Comparison of ENCODE assay signal across 8 mouse cellular contexts in genomic region chr7:123214365-123215075, GRCm38 (mm10). TPM values are rescaled to one million over a fixed set of nuclear protein-coding genes. Genes with fewer than 3 reads are reported as not detected.
DNase-seq lines count a peak whose midpoint lies in the region; ATAC-seq and TF ChIP-seq lines count a peak whose summit lies in the region.

Slc5a11 (plus strand) TSS chr7:123214780.

- no peak within 1 kb of the TSS for H3K27ac ChIP-seq in heart, embryonic 16.5 days (ENCODE audit: low read length)

- no peak within 1 kb of the TSS for H3K4me2 ChIP-seq in heart, embryonic 16.5 days (ENCODE audit: low read depth, low read length)

- H3K4me1 ChIP-seq in E14TG2a.4 (replicated peaks; ENCODE audit: low read depth, low read length) = peaks cover 86% of the 10 kb centered on the region
- peaks cover 9% of the 10 kb centered on the region for H3K4me1 ChIP-seq in heart, embryonic 16.5 days (ENCODE audit: control insufficient read depth, insufficient read depth, low read length)

- no peaks in the 10 kb centered on the region for H3K36me3 ChIP-seq in E14TG2a.4 (ENCODE audit: insufficient read depth, low read length)
- H3K36me3 ChIP-seq in heart, embryonic 16.5 days (ENCODE audit: control insufficient read depth, insufficient read depth) = no peaks in the 10 kb centered on the region

- H3K9ac ChIP-seq in heart, embryonic 16.5 days (ENCODE audit: low read length) = no peak within 1 kb of the TSS

- H3K9me3 ChIP-seq in E14TG2a.4 (ENCODE audit: low read length) = no peaks in the 10 kb centered on the region
- no peaks in the 10 kb centered on the region for H3K9me3 ChIP-seq in heart, embryonic 16.5 days (replicated peaks; ENCODE audit: control insufficient read depth, low read length)

- H3K27me3 ChIP-seq in E14TG2a.4 (ENCODE audit: insufficient read depth, low read length) = no peaks in the 10 kb centered on the region
- H3K27me3 ChIP-seq in heart, embryonic 16.5 days (ENCODE audit: control insufficient read depth, insufficient read depth, low read length) = no peaks in the 10 kb centered on the region

- peak within 1 kb of the TSS; percentile 72 for H3K4me3 ChIP-seq in E14TG2a.4 (replicated peaks; ENCODE audit: low read length)
- H3K4me3 ChIP-seq in heart, embryonic 16.5 days (ENCODE audit: low read length) = no peak within 1 kb of the TSS

- peak; percentile 43 for DNase-seq in adrenal gland, postnatal 14 days
- DNase-seq in adrenal gland, postnatal 25 days = no peak
- DNase-seq in large intestine, adult 2 months (ENCODE audit: low read depth, low spot score) = no peak
- DNase-seq in spleen, postnatal 14 days (ENCODE audit: low spot score in 2 of 2) = no peak
- no peak for DNase-seq in cerebellum, adult 11 months
- DNase-seq in adrenal gland, adult 18-20 months (ENCODE audit: low spot score in 2 of 2) = no peak

- no peak for TF ChIP-seq CTCF in E14TG2a.4 (conservative IDR thresholded peaks at IDR 0.05; ENCODE audit: low read length)

- 48% methylated on average over 8 of the region's 8 CpGs for WGBS in heart, embryonic 16.5 days
- 39% methylated on average over 8 of the region's 8 CpGs for WGBS in large intestine, adult 2 months

- peak; percentile 49; the same call in 1 of the 2 replicates for ATAC-seq in heart, embryonic 16.5 days (replicated peaks; ENCODE audit: extremely low read depth, insufficient read depth, low FRiP score)

RNA-seq across cellular contexts. Expression of gene Slc5a11, which starts in this region (rescaled TPM):
- total RNA-seq in adrenal gland, postnatal 14 days (2021) = not detected in 2 replicates
- total RNA-seq in adrenal gland, postnatal 25 days (2021) = not detected in 2 replicates
- 0.07 and 0.11 TPM in 2 replicates for polyA plus RNA-seq in heart, embryonic 16.5 days (2015; fragmentation: Nextera tagmentation; extraction: Ambion mirVana)
- polyA plus RNA-seq in large intestine, adult 2 months (2012; rRNA removed) = 27.9 and 153 TPM in 2 replicates
- total RNA-seq in adrenal gland, adult 18-20 months (2021) = not detected

Comparison
In these comparisons a context has a peak if more than half of its experiments do, and no peak if none do; other contexts are left out.
1. RNA of gene Slc5a11 (polyA plus RNA-seq): 27.9 to 153 TPM in large intestine, adult 2 months; 0.07 to 0.11 TPM in heart, embryonic 16.5 days; every median in the first group is over 10 times any median in the second.
2. Peak in DNase-seq in adrenal gland, postnatal 14 days; RNA of the gene not detected or under 1 TPM.
3. Peak in ATAC-seq in heart, embryonic 16.5 days; RNA of the gene not detected or under 1 TPM.